Mouse (Mus musculus): ENCODE measurements around the gene Pepd.

DNA sequence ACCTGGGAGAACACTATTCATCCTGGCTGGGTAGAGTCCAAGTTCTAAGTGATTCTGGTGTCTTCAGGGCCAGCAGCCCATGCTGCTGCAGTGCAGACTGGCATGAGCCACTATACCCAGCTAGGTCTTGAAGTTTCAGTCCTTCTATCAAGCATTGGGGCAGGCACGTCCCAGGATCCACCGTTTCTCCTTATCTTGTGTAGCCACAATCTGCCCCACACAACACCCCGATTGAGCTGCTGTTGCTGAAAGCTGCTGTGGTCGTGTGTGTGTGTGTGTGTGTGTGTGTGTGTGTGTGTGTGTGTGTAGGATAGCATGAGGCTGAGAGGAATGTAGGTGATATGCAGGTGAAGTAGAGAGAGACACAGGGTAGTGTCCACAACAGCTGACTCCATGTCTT is 123.4 kb downstream of the Pepd start:
- no peak for TF ChIP-seq POLR2A (IDR thresholded peaks at IDR 0.05; ENCODE audit: extremely low read depth, insufficient read depth, low read length)
- no peak for TF ChIP-seq CTCF (IDR thresholded peaks at IDR 0.05; ENCODE audit: extremely low read depth, insufficient read depth, low read length)

Measured in cortical plate, adult 2 months (tissue).